Mouse (Mus musculus): ENCODE data around the gene Cib3.

Gene Cib3

GRCm38 (mm10) chr8:72210222-72210621 lies 2.4 kb downstream of the Cib3 start:
- no peak for DNase-seq (ENCODE audit: low spot score)

GRCm38 (mm10) chr8:72208582-72208981 lies 4.1 kb downstream of the Cib3 start:
- DNase-seq (ENCODE audit: low spot score), result no peak

- DNase-seq (ENCODE audit: low spot score), result no peak
Observed at GRCm38 (mm10) chr8:72197997-72198396, 14.6 kb downstream of the Cib3 start.

GRCm38 (mm10) chr8:72192065-72192464 lies 20.6 kb downstream of the Cib3 start:
- no peak for DNase-seq (ENCODE audit: low spot score)

- DNase-seq (ENCODE audit: low spot score), result no peak
Observed at GRCm38 (mm10) chr8:72190215-72190539, 22.5 kb downstream of the Cib3 start.

- no peak for DNase-seq (ENCODE audit: low spot score)
Observed at GRCm38 (mm10) chr8:72189417-72190214, 23.0 kb downstream of the Cib3 start, which contains the start of gene Hsh2d. Gene Hsh2d, plus strand, starts transcription at chr8:72189638.

- no peak for DNase-seq (ENCODE audit: low spot score)
Observed at GRCm38 (mm10) chr8:72187793-72188331, 24.8 kb downstream of the Cib3 start.

GRCm38 (mm10) chr8:72183554-72184202 lies 29.0 kb downstream of the Cib3 start:
- no peak for DNase-seq (ENCODE audit: low spot score)

GRCm38 (mm10) chr8:72177346-72177925 lies 35.2 kb downstream of the Cib3 start:
- DNase-seq (ENCODE audit: low spot score), result peak; percentile 60

GRCm38 (mm10) chr8:72169681-72170249 lies 42.9 kb downstream of the Cib3 start:
- DNase-seq (ENCODE audit: low spot score), result no peak

GRCm38 (mm10) chr8:72169098-72169668 lies 43.5 kb downstream of the Cib3 start:
- no peak for DNase-seq (ENCODE audit: low spot score)

GRCm38 (mm10) chr8:72162821-72163220 lies 49.8 kb downstream of the Cib3 start:
- DNase-seq (ENCODE audit: low spot score), result no peak

GRCm38 (mm10) chr8:72160707-72161697 lies 51.6 kb downstream of the Cib3 start, which contains the start of gene Rab8a:
Gene Rab8a, plus strand, starts transcription at chr8:72161200.
- DNase-seq (ENCODE audit: low spot score), result peak; percentile 99

GRCm38 (mm10) chr8:72160007-72160406 lies 52.6 kb downstream of the Cib3 start:
- peak; percentile 28 for DNase-seq (ENCODE audit: low spot score)

- no peak for DNase-seq (ENCODE audit: low spot score)
Observed at GRCm38 (mm10) chr8:72158726-72159125, 53.9 kb downstream of the Cib3 start.

GRCm38 (mm10) chr8:72158096-72158495 lies 54.5 kb downstream of the Cib3 start:
- DNase-seq (ENCODE audit: low spot score), result no peak
